8 mouse cellular contexts compared by ENCODE assay signal in the genomic region with DNA sequence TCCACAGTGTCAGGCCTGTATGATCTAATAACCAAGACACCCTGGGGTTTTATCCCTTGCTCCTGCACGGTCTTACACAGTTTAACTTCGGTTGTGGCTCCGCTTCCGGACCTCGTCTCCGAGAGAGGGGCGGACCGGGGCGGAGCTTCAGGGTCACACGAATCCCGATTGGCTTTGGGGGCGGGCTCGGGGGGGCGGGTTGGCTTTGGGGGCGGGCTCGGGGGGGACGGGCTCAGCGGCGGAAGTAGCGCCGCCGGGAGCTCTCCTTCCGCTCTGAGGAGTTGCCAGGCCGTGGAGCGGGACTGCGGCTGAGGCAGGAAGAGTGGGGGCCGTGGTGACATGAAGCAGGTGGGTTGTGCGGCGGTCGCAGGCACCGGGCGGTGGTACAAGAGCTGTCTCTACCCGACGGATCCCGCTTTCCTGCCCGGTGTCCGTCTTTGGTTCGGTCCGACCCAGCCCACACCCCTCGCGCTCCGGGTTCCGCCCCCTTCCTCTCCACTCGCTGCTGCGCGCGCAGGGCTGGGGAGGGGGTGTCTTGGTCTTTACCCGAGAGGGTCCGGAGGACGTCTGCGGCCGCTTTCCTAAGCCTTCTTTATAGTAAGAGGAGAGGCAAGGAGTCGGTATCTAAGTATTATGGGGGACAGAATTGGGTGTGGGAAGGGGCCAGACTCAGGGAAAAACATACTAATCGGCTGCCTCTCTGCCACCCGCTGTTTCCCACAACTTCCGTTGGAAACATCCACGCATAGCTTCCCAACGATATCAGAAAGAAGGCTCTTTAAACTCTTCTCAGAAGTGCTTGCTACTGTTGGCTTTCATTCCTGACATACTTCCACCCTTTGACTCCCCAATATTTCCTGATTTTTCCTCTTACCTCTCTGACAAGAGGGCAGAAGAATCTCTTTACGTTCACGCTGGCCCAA. TPM values are rescaled to one million over a fixed set of nuclear protein-coding genes. Genes with fewer than 3 reads are reported as not detected.
DNase-seq lines count a peak whose midpoint lies in the region; ATAC-seq and TF ChIP-seq lines count a peak whose summit lies in the region.

Gene Stard3 (plus strand): TSS at position 208 of the 923 bp plus-strand sequence.

- H3K27me3 ChIP-seq in hindbrain, embryonic 16.5 days (replicated peaks; ENCODE audit: control insufficient read depth, insufficient read depth, low read length): 0 out of 2 replicates have a peak, but pooled peaks cover 2% of the 10 kb centered on the region

- peaks cover 33% of the 10 kb centered on the region for H3K4me1 ChIP-seq in hindbrain, embryonic 16.5 days (ENCODE audit: control insufficient read depth, insufficient read depth, low read depth, low read length)

- peak within 1 kb of the TSS; percentile 84 for H3K4me2 ChIP-seq in hindbrain, embryonic 16.5 days (ENCODE audit: low read length)

- peak; percentile 79 to 87 for DNase-seq in cerebellum, postnatal 36 days
- peak; percentile 95 for DNase-seq in gastrocnemius, adult 2 months
- DNase-seq in left cerebral cortex, postnatal 10 days (ENCODE audit: extremely low spot score in 1 of 2, low spot score in 2 of 2): peak; percentile 79 to 97
- DNase-seq in right cerebral cortex, postnatal 10 days (ENCODE audit: low spot score in 2 of 2): peak; percentile 92
- peak; percentile 92 for DNase-seq in urinary bladder, postnatal 14 days (ENCODE audit: low spot score)

- TF ChIP-seq CTCF in gastrocnemius, adult 2 months (IDR thresholded peaks at IDR 0.05): no peak

- under 1% methylated on average over 52 of the region's 60 CpGs for WGBS in hindbrain, embryonic 16.5 days

- no peaks in the 10 kb centered on the region for H3K36me3 ChIP-seq in hindbrain, embryonic 16.5 days (ENCODE audit: control insufficient read depth, insufficient read depth, low read length)

- peak within 1 kb of the TSS; percentile 98 for H3K27ac ChIP-seq in gastrocnemius, adult 2 months
- peak within 1 kb of the TSS; percentile 88 for H3K27ac ChIP-seq in hindbrain, embryonic 16.5 days (ENCODE audit: low read depth, low read length)

- ATAC-seq in activated CD4-positive, CD25-positive, alpha-beta regulatory T cell, adult 4 months: peak; percentile 78
- peak; percentile 90 for ATAC-seq in hindbrain, embryonic 16.5 days
- peak; percentile 72 for ATAC-seq in megakaryocyte progenitor cell, adult 5-6 weeks (replicated peaks; ENCODE audit: poor library complexity)

- no peaks in the 10 kb centered on the region for H3K9me3 ChIP-seq in hindbrain, embryonic 16.5 days (ENCODE audit: control insufficient read depth, low read length)

- peak within 1 kb of the TSS; percentile 88 for H3K4me3 ChIP-seq in gastrocnemius, adult 2 months
- peak within 1 kb of the TSS; percentile 75 for H3K4me3 ChIP-seq in hindbrain, embryonic 16.5 days (ENCODE audit: low read length)

- H3K9ac ChIP-seq in hindbrain, embryonic 16.5 days (ENCODE audit: low read depth, low read length): peak within 1 kb of the TSS; percentile 80

- intact Hi-C loops in gastrocnemius, adult 2 months (cut with DNase I): loop anchor here (2.0 kb wide), 1 partner anchor 40 kb away; no protein-coding TSS in a partner anchor
- intact Hi-C loops in left cerebral cortex, postnatal 10 days (cut with DNase I): no loop called here

RNA-seq across cellular contexts. Expression of gene Stard3, which starts in this region (rescaled TPM):
- polyA plus RNA-seq in activated CD4-positive, CD25-positive, alpha-beta regulatory T cell, adult 4 months (2017; shearing (Covaris generic)): 10 to 100 TPM; 33.3 to 42.1 TPM
- 10 to 100 TPM; 11.8 to 12.1 TPM for total RNA-seq in gastrocnemius, adult 2 months (2021)
- 39.0 and 39.9 TPM in 2 replicates for polyA plus RNA-seq in hindbrain, embryonic 16.5 days (2015; fragmentation: Nextera tagmentation; extraction: Ambion mirVana)
- total RNA-seq in left cerebral cortex, postnatal 10 days (2021): 10 to 100 TPM; 19.8 to 20.2 TPM
- 11.1 and 12.0 TPM in 2 replicates for total RNA-seq in megakaryocyte progenitor cell, adult 5-6 weeks (2015)
- total RNA-seq in megakaryocyte progenitor cell, adult 5-6 weeks (2017): 17.8 and 23.1 TPM in 2 replicates

Comparison
In these comparisons a context has a peak if more than half of its experiments do, and no peak if none do; other contexts are left out.
1. Peak in every context shown above with its lines: DNase-seq, ATAC-seq, H3K4me3 ChIP-seq and H3K27ac ChIP-seq.